Mouse (Mus musculus) hindbrain, embryonic 15.5 days (tissue): ENCODE results near the gene Cadps2. TPM values are rescaled to one million over a fixed set of nuclear protein-coding genes. Genes with fewer than 3 reads are reported as not detected.

ENCODE experiments used
- ATAC-seq: fragments of 200-750 bp; cut with Nextera tagmentation; 2 replicates; pipeline ENCODE4 v1.8.0; 2017; ENCODE audit warnings: low read depth, moderate number of reproducible peaks, moderate TSS enrichment; ENCODE audit not compliant: low FRiP score
- H3K27ac ChIP-seq: fragments of 300-500 bp; sonication (generic); replicated peaks from 2 replicates; pipeline ENCODE4 v1.5.1; 2015; ENCODE audit warnings: mild to moderate bottlenecking, inconsistent platforms
- H3K27me3 ChIP-seq: fragments of 300-500 bp; sonication (generic); 2 replicates; pipeline ENCODE4 v1.6.1; 2015; ENCODE audit warnings: control low read depth, inconsistent platforms
- H3K36me3 ChIP-seq: fragments of 300-500 bp; sonication (generic); 2 replicates; pipeline ENCODE4 v1.6.1; 2015; ENCODE audit warnings: control low read depth, inconsistent platforms
- H3K4me1 ChIP-seq: fragments of 300-500 bp; sonication (generic); replicated peaks from 2 replicates; pipeline ENCODE4 v1.6.1; 2015; ENCODE audit warnings: control low read depth, inconsistent platforms
- H3K4me2 ChIP-seq: fragments of 300-500 bp; sonication (generic); 2 replicates; pipeline ENCODE4 v1.6.1; 2015; ENCODE audit warnings: moderate library complexity, mild to moderate bottlenecking, inconsistent platforms
- H3K4me3 ChIP-seq: fragments of 300-500 bp; sonication (generic); 2 replicates; pipeline ENCODE4 v1.5.1; 2015; ENCODE audit warnings: mild to moderate bottlenecking, inconsistent platforms
- H3K9ac ChIP-seq: fragments of 300-500 bp; sonication (generic); 2 replicates; pipeline ENCODE4 v1.6.1; 2015; ENCODE audit warnings: inconsistent platforms
- H3K9me3 ChIP-seq: fragments of 300-500 bp; sonication (generic); 2 replicates; pipeline ENCODE4 v1.6.1; 2016; ENCODE audit warnings: control low read depth, inconsistent platforms
- WGBS: fragments of 180-500 bp; shearing (Covaris S2); methylation state at CpG from one replicate; pipeline ENCODE4 v1.1.7; 2015; 5-methylcytosine and 5-hydroxymethylcytosine counted together
- polyA plus RNA-seq: library from polyadenylated mRNA; unstranded; fragments of >200 nt; fragmentation: Nextera tagmentation; extraction: Ambion mirVana; gene quantifications from 2 replicates; pipeline ENCODE4 v1.2.1, GENCODE M21; 2015

Cadps2 gene
- polyA plus RNA-seq, 1 experiment from 2014 or later = 13.9 TPM

- Histone ChIP-seq H3K4me3 (no peak overlapping the region), H3K27ac (no peak overlapping the region), H3K4me2 (no peak overlapping the region), H3K36me3 (no peaks in the 10 kb centered on the region), H3K4me1 (peaks cover 7% of the 10 kb centered on the region; the same call in 1 of the 2 replicates), H3K9me3 (no peaks in the 10 kb centered on the region), H3K9ac (no peak overlapping the region), H3K27me3 (peaks cover 86% of the 10 kb centered on the region)
- WGBS = 4% methylated on average over 9 of the region's 9 CpGs
- ATAC-seq = no peak
These were observed 578.5 kb downstream of the Cadps2 start for GRCm38 (mm10) chr6:23260738-23261050.

- no peak overlapping the region for H3K27ac ChIP-seq
- WGBS = 2% methylated on average over 36 of the region's 36 CpGs
- no peak for ATAC-seq
- H3K4me1 ChIP-seq = peaks cover 7% of the 10 kb centered on the region; the same call in 1 of the 2 replicates
- no peaks in the 10 kb centered on the region for H3K9me3 ChIP-seq
- H3K36me3 ChIP-seq = no peaks in the 10 kb centered on the region
- no peak overlapping the region for H3K4me2 ChIP-seq
- H3K27me3 ChIP-seq = peaks cover 88% of the 10 kb centered on the region
- H3K9ac ChIP-seq = no peak overlapping the region
- no peak overlapping the region for H3K4me3 ChIP-seq
These were observed 579.0 kb downstream of the Cadps2 start for GRCm38 (mm10) chr6:23260016-23260737.

- 22% methylated on average over 3 of the region's 3 CpGs for WGBS
These were observed 581.2 kb downstream of the Cadps2 start for GRCm38 (mm10) chr6:23257981-23258380.

GRCm38 (mm10) chr6:23255161-23255560 is 584.1 kb downstream of the Cadps2 start:
- Histone ChIP-seq H3K4me1 (peaks cover 2% of the 10 kb centered on the region; the same call in 1 of the 2 replicates), H3K27me3 (peaks cover 88% of the 10 kb centered on the region), H3K36me3 (no peaks in the 10 kb centered on the region), H3K4me3 (no peak overlapping the region), H3K9ac (no peak overlapping the region), H3K9me3 (no peaks in the 10 kb centered on the region), H3K27ac (no peak overlapping the region), H3K4me2 (no peak overlapping the region)
- no peak for ATAC-seq
- WGBS = 3% methylated on average over 8 of the region's 8 CpGs

More at GRCm38 (mm10) chr6:23257981-23258380, 581.2 kb downstream of the Cadps2 start:
- ATAC-seq = no peak
- H3K27ac ChIP-seq = no peak overlapping the region
- H3K27me3 ChIP-seq = peaks cover 94% of the 10 kb centered on the region
- H3K4me3 ChIP-seq = no peak overlapping the region
- H3K9me3 ChIP-seq = no peaks in the 10 kb centered on the region
- no peak overlapping the region for H3K4me2 ChIP-seq
- no peaks in the 10 kb centered on the region for H3K36me3 ChIP-seq
- H3K9ac ChIP-seq = no peak overlapping the region
- peaks cover 7% of the 10 kb centered on the region; the same call in 1 of the 2 replicates for H3K4me1 ChIP-seq

- H3K27me3 ChIP-seq = peaks cover 88% of the 10 kb centered on the region
- H3K4me3 ChIP-seq = no peak overlapping the region
- ATAC-seq = no peak
- no peak overlapping the region for H3K4me2 ChIP-seq
- no peaks in the 10 kb centered on the region for H3K36me3 ChIP-seq
- no peak overlapping the region for H3K27ac ChIP-seq
- WGBS = 3% methylated on average over 11 of the region's 11 CpGs
- H3K9me3 ChIP-seq = no peaks in the 10 kb centered on the region
- H3K9ac ChIP-seq = no peak overlapping the region
- H3K4me1 ChIP-seq = peaks cover 2% of the 10 kb centered on the region
These were observed 584.6 kb downstream of the Cadps2 start for GRCm38 (mm10) chr6:23254644-23255043.

GRCm38 (mm10) chr6:23253353-23254311 is 585.6 kb downstream of the Cadps2 start:
- H3K9ac ChIP-seq = no peak overlapping the region
- ATAC-seq = 0 out of 2 replicates have a peak, but pooled peaks have one; percentile 36
- H3K27me3 ChIP-seq = peaks cover 83% of the 10 kb centered on the region
- H3K4me3 ChIP-seq = no peak overlapping the region
- no peak overlapping the region for H3K4me2 ChIP-seq
- H3K36me3 ChIP-seq = no peaks in the 10 kb centered on the region
- no peak overlapping the region for H3K27ac ChIP-seq
- peaks cover 5% of the 10 kb centered on the region for H3K4me1 ChIP-seq
- no peaks in the 10 kb centered on the region for H3K9me3 ChIP-seq
- under 1% methylated on average over 43 of the region's 43 CpGs for WGBS

- WGBS = 1% methylated on average over 20 of the region's 20 CpGs
- Histone ChIP-seq H3K27ac (no peak overlapping the region), H3K36me3 (no peaks in the 10 kb centered on the region), H3K4me1 (peaks cover 5% of the 10 kb centered on the region), H3K4me3 (no peak overlapping the region), H3K9me3 (no peaks in the 10 kb centered on the region), H3K9ac (no peak overlapping the region), H3K27me3 (peaks cover 81% of the 10 kb centered on the region), H3K4me2 (no peak overlapping the region)
- ATAC-seq = no peak
These were observed 586.8 kb downstream of the Cadps2 start for GRCm38 (mm10) chr6:23252196-23253135.

GRCm38 (mm10) chr6:23251431-23251830 is 587.8 kb downstream of the Cadps2 start:
- H3K4me3 ChIP-seq = no peak overlapping the region
- ATAC-seq = no peak
- H3K4me2 ChIP-seq = no peak overlapping the region
- WGBS = 3% methylated on average over 3 of the region's 3 CpGs
- no peak overlapping the region for H3K9ac ChIP-seq
- no peaks in the 10 kb centered on the region for H3K9me3 ChIP-seq
- peaks cover 5% of the 10 kb centered on the region for H3K4me1 ChIP-seq
- no peaks in the 10 kb centered on the region for H3K36me3 ChIP-seq
- no peak overlapping the region for H3K27ac ChIP-seq
- H3K27me3 ChIP-seq = peaks cover 77% of the 10 kb centered on the region

- no peak overlapping the region for H3K4me2 ChIP-seq
- WGBS = 0% methylated on average over 22 of the region's 22 CpGs
- no peak overlapping the region for H3K9ac ChIP-seq
- no peak overlapping the region for H3K4me3 ChIP-seq
- H3K27ac ChIP-seq = no peak overlapping the region
- no peak for ATAC-seq
- H3K36me3 ChIP-seq = no peaks in the 10 kb centered on the region
- no peaks in the 10 kb centered on the region for H3K9me3 ChIP-seq
- peaks cover 76% of the 10 kb centered on the region for H3K27me3 ChIP-seq
- H3K4me1 ChIP-seq = peaks cover 5% of the 10 kb centered on the region
These were observed 588.8 kb downstream of the Cadps2 start for GRCm38 (mm10) chr6:23250288-23250955.

- no peaks in the 10 kb centered on the region for H3K9me3 ChIP-seq
- peaks cover 5% of the 10 kb centered on the region for H3K4me1 ChIP-seq
- H3K9ac ChIP-seq = no peak overlapping the region
- peak; percentile 39; the same call in 1 of the 2 replicates for ATAC-seq
- H3K27ac ChIP-seq = no peak overlapping the region
- H3K4me2 ChIP-seq = peak overlapping the region; percentile 52
- no peaks in the 10 kb centered on the region for H3K36me3 ChIP-seq
- peak overlapping the region; percentile 32 for H3K4me3 ChIP-seq
- peaks cover 71% of the 10 kb centered on the region for H3K27me3 ChIP-seq
- WGBS = under 1% methylated on average over 29 of the region's 29 CpGs
These were observed 589.5 kb downstream of the Cadps2 start for GRCm38 (mm10) chr6:23249616-23250287.
